Mouse (Mus musculus) stomach, embryonic 16.5 days (tissue): ENCODE data around the gene Slc44a3. TPM values are rescaled to one million over a fixed set of nuclear protein-coding genes. Genes with fewer than 3 reads are reported as not detected.

Source experiments
- ATAC-seq: fragments of 200-750 bp; cut with Nextera tagmentation; 2 replicates; pipeline ENCODE4 v1.8.0; 2017; ENCODE audit warnings: moderate number of reproducible peaks, moderate TSS enrichment; ENCODE audit not compliant: insufficient read depth, low FRiP score
- H3K27ac ChIP-seq: fragments of 300-500 bp; sonication (generic); 2 replicates; pipeline ENCODE4 v1.5.1; 2014; ENCODE audit warnings: low read length
- H3K27me3 ChIP-seq: fragments of 300-500 bp; sonication (generic); 2 replicates; pipeline ENCODE4 v1.6.1; 2014; ENCODE audit warnings: low read length, control low read depth, mixed read lengths; ENCODE audit not compliant: control insufficient read depth, insufficient read depth
- H3K36me3 ChIP-seq: fragments of 300-500 bp; sonication (generic); 2 replicates; pipeline ENCODE4 v1.6.1; 2014; ENCODE audit warnings: low read length; ENCODE audit not compliant: control insufficient read depth, insufficient read depth
- H3K4me1 ChIP-seq: fragments of 300-500 bp; sonication (generic); 2 replicates; pipeline ENCODE4 v1.6.1; 2014; ENCODE audit warnings: low read length, control low read depth, mixed read lengths; ENCODE audit not compliant: control insufficient read depth, insufficient read depth
- H3K4me2 ChIP-seq: fragments of 300-500 bp; sonication (generic); 2 replicates; pipeline ENCODE4 v1.6.1; 2014; ENCODE audit warnings: low read depth, low read length, mixed read lengths
- H3K4me3 ChIP-seq: fragments of 300-500 bp; sonication (generic); replicated peaks from 2 replicates; pipeline ENCODE4 v1.5.1; 2014; ENCODE audit warnings: mild to moderate bottlenecking, low read length
- H3K9ac ChIP-seq: fragments of 300-500 bp; sonication (generic); 2 replicates; pipeline ENCODE4 v1.6.1; 2014; ENCODE audit warnings: low read length
- H3K9me3 ChIP-seq: fragments of 300-500 bp; sonication (generic); replicated peaks from 2 replicates; pipeline ENCODE4 v1.6.1; 2016; ENCODE audit warnings: low read length, control low read depth; ENCODE audit not compliant: control insufficient read depth
- whole genome bisulfite sequencing: fragments of 180-500 bp; shearing (Covaris S2); extraction: QIAGEN DNeasy Blood & Tissue Kit; methylation state at CpG from one replicate; pipeline ENCODE4 v1.1.7; 2014; 5-methylcytosine and 5-hydroxymethylcytosine counted together
- polyA plus RNA-seq: library from polyadenylated mRNA; unstranded; fragments of >200 nt; fragmentation: Nextera tagmentation; extraction: Ambion mirVana; gene quantifications from 2 replicates; pipeline ENCODE4 v1.2.1, GENCODE M21; 2015

Gene Slc44a3
- polyA plus RNA-seq, 1 experiment from 2014 or later = 41.5 TPM

GRCm38 (mm10) chr3:121446454-121446853, 85.8 kb downstream of the Slc44a3 start:
- H3K27me3 ChIP-seq = no peaks in the 10 kb centered on the region
- H3K4me1 ChIP-seq = peaks cover 9% of the 10 kb centered on the region; the same call in 1 of the 2 replicates
- H3K9ac ChIP-seq = no peak overlapping the region
- peak overlapping the region; percentile 21; the same call in 1 of the 2 replicates for H3K4me2 ChIP-seq
- no peaks in the 10 kb centered on the region for H3K9me3 ChIP-seq
- ATAC-seq = peak; percentile 34; the same call in 1 of the 2 replicates
- no peak overlapping the region; the same call in 1 of the 2 replicates for H3K27ac ChIP-seq
- WGBS = 49% methylated on average over 7 of the region's 8 CpGs
- H3K4me3 ChIP-seq = no peak overlapping the region
- peaks cover 2% of the 10 kb centered on the region; the same call in 1 of the 2 replicates for H3K36me3 ChIP-seq

GRCm38 (mm10) chr3:121444414-121444813, 87.8 kb downstream of the Slc44a3 start:
- ATAC-seq = no peak
- H3K4me1 ChIP-seq = peaks cover 23% of the 10 kb centered on the region
- no peak overlapping the region for H3K9ac ChIP-seq
- 95% methylated on average over 6 of the region's 6 CpGs for WGBS
- no peak overlapping the region for H3K27ac ChIP-seq
- H3K36me3 ChIP-seq = no peaks in the 10 kb centered on the region
- H3K27me3 ChIP-seq = no peaks in the 10 kb centered on the region
- no peak overlapping the region for H3K4me2 ChIP-seq
- H3K9me3 ChIP-seq = no peaks in the 10 kb centered on the region
- no peak overlapping the region for H3K4me3 ChIP-seq

GRCm38 (mm10) chr3:121443861-121444271, 88.3 kb downstream of the Slc44a3 start:
- Histone ChIP-seq H3K4me1 (peaks cover 27% of the 10 kb centered on the region), H3K27me3 (no peaks in the 10 kb centered on the region), H3K27ac (no peak overlapping the region), H3K9ac (no peak overlapping the region), H3K36me3 (no peaks in the 10 kb centered on the region), H3K4me3 (no peak overlapping the region), H3K4me2 (no peak overlapping the region), H3K9me3 (no peaks in the 10 kb centered on the region)
- 74% methylated on average over 4 of the region's 4 CpGs for WGBS
- no peak for ATAC-seq

GRCm38 (mm10) chr3:121442288-121442687, 89.9 kb downstream of the Slc44a3 start:
- ATAC-seq = no peak
- Histone ChIP-seq H3K4me1 (peaks cover 31% of the 10 kb centered on the region), H3K9ac (no peak overlapping the region), H3K27me3 (no peaks in the 10 kb centered on the region), H3K27ac (no peak overlapping the region), H3K4me2 (no peak overlapping the region), H3K4me3 (no peak overlapping the region), H3K9me3 (no peaks in the 10 kb centered on the region), H3K36me3 (no peaks in the 10 kb centered on the region)
- WGBS = 86% methylated on average over 5 of the region's 5 CpGs

GRCm38 (mm10) chr3:121441504-121441903, 90.7 kb downstream of the Slc44a3 start:
- Histone ChIP-seq H3K9me3 (no peaks in the 10 kb centered on the region), H3K4me2 (no peak overlapping the region), H3K27me3 (no peaks in the 10 kb centered on the region), H3K4me3 (no peak overlapping the region), H3K9ac (no peak overlapping the region), H3K36me3 (no peaks in the 10 kb centered on the region), H3K4me1 (peaks cover 37% of the 10 kb centered on the region), H3K27ac (no peak overlapping the region)
- ATAC-seq = no peak
- 89% methylated on average over 12 of the region's 12 CpGs for WGBS

GRCm38 (mm10) chr3:121439623-121440161, 92.5 kb downstream of the Slc44a3 start:
- Histone ChIP-seq H3K4me2 (0 out of 2 replicates have a peak overlapping the region, but pooled peaks have one; percentile 9), H3K9me3 (no peaks in the 10 kb centered on the region), H3K9ac (no peak overlapping the region), H3K4me1 (peaks cover 49% of the 10 kb centered on the region), H3K27ac (peak overlapping the region; percentile 20; the same call in 1 of the 2 replicates), H3K27me3 (no peaks in the 10 kb centered on the region), H3K36me3 (no peaks in the 10 kb centered on the region), H3K4me3 (no peak overlapping the region)
- WGBS = 55% methylated on average over 11 of the region's 11 CpGs
- peak; percentile 8; the same call in 1 of the 2 replicates for ATAC-seq

GRCm38 (mm10) chr3:121437996-121438395, 94.2 kb downstream of the Slc44a3 start:
- WGBS = 65% methylated on average over 7 of the region's 7 CpGs
- no peak overlapping the region for H3K4me3 ChIP-seq
- H3K9ac ChIP-seq = no peak overlapping the region
- peaks cover 63% of the 10 kb centered on the region for H3K4me1 ChIP-seq
- no peak for ATAC-seq
- H3K36me3 ChIP-seq = no peaks in the 10 kb centered on the region
- H3K9me3 ChIP-seq = no peaks in the 10 kb centered on the region
- no peak overlapping the region for H3K27ac ChIP-seq
- no peaks in the 10 kb centered on the region for H3K27me3 ChIP-seq
- no peak overlapping the region for H3K4me2 ChIP-seq

- Histone ChIP-seq H3K27me3 (no peaks in the 10 kb centered on the region), H3K4me2 (no peak overlapping the region), H3K9ac (no peak overlapping the region), H3K4me1 (peaks cover 63% of the 10 kb centered on the region), H3K36me3 (no peaks in the 10 kb centered on the region), H3K27ac (no peak overlapping the region), H3K4me3 (no peak overlapping the region), H3K9me3 (no peaks in the 10 kb centered on the region)
- WGBS = 71% methylated on average over 7 of the region's 7 CpGs
- ATAC-seq = no peak
Observed at GRCm38 (mm10) chr3:121437070-121437469, 95.1 kb downstream of the Slc44a3 start.

GRCm38 (mm10) chr3:121435296-121435695, 96.9 kb downstream of the Slc44a3 start:
- Histone ChIP-seq H3K36me3 (no peaks in the 10 kb centered on the region), H3K27me3 (no peaks in the 10 kb centered on the region), H3K4me3 (no peak overlapping the region), H3K4me2 (no peak overlapping the region), H3K9ac (no peak overlapping the region), H3K4me1 (peaks cover 58% of the 10 kb centered on the region), H3K9me3 (no peaks in the 10 kb centered on the region), H3K27ac (no peak overlapping the region)
- WGBS = 70% methylated on average over 5 of the region's 5 CpGs
- ATAC-seq = no peak
